Mouse (Mus musculus) E14TG2a.4 (cell line): Measurements from ENCODE around the gene Snapc5.
"Not testable (repeated sequence)": the region's sequence is repeated elsewhere in the genome, so short reads cannot be mapped to it uniquely, and the experiment has no call there.

ENCODE experiments used
- H3K27me3 ChIP-seq: 2 replicates; pipeline ENCODE4 v1.6.1; 2014; ENCODE audit warnings: low read length, control low read depth; ENCODE audit not compliant: insufficient read depth
- H3K36me3 ChIP-seq: 2 replicates; pipeline ENCODE4 v1.6.1; 2014; ENCODE audit warnings: low read length, control low read depth; ENCODE audit not compliant: insufficient read depth
- H3K4me1 ChIP-seq: replicated peaks from 2 replicates; pipeline ENCODE4 v1.6.1; 2014; ENCODE audit warnings: low read depth, low read length, control low read depth
- H3K4me3 ChIP-seq: replicated peaks from 2 replicates; pipeline ENCODE4 v1.5.1; 2014; ENCODE audit warnings: mild to moderate bottlenecking, low read length
- H3K9me3 ChIP-seq: 2 replicates; pipeline ENCODE4 v1.6.1; 2014; ENCODE audit warnings: low read length, control low read depth
- CTCF ChIP-seq: conservative IDR thresholded peaks from 2 replicates; pipeline ENCODE4 v1.5.1; 2014; ENCODE audit warnings: low read length
- NANOG ChIP-seq: IDR thresholded peaks from 2 replicates; pipeline ENCODE4 v1.6.1; 2014; ENCODE audit warnings: borderline replicate concordance, low read length, mixed read lengths
- POU5F1 ChIP-seq: IDR thresholded peaks from 2 replicates; pipeline ENCODE4 v1.6.1; 2014; ENCODE audit warnings: low read length, borderline replicate concordance

Snapc5 gene

GRCm38 (mm10) chr9:64172816-64173665 lies 6.0 kb upstream of the Snapc5 start, which contains the start of the genes Zwilch and Rpl4:
Zwilch (minus strand) TSS chr9:64173104.
Rpl4 (plus strand) TSS chr9:64173375.
- Histone ChIP-seq H3K36me3 (peaks cover 72% of the 10 kb centered on the region), H3K9me3 (no peaks in the 10 kb centered on the region), H3K4me1 (peaks cover 41% of the 10 kb centered on the region), H3K27me3 (no peaks in the 10 kb centered on the region), H3K4me3 (peak within 1 kb of the TSS; percentile 98)
- TF ChIP-seq NANOG (no peak), CTCF (no peak), POU5F1 (no peak)

GRCm38 (mm10) chr9:64173666-64174220 lies 5.3 kb upstream of the Snapc5 start:
- no peaks in the 10 kb centered on the region for H3K27me3 ChIP-seq
- TF ChIP-seq CTCF (no peak), POU5F1 (no peak), NANOG (no peak)
- peaks cover 72% of the 10 kb centered on the region for H3K36me3 ChIP-seq

DNA sequence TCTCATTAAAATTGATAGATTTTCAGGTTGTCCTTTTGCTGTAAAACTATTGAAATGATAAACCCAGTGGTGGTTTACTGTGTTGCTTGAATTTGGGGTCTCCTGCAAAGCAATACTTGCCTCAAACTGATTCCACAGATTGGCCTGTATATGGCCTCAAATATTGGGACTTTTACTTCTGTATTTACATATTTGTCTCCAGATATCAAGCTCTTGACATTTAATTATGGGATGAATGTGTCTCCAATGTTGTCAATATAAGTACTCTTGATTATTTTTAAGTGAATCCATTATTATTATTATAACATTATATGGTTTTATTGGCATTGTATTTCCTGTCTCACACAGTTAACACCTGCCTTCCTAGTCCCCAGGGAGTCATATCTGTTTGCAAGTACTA lies 4.7 kb upstream of the Snapc5 start:
- Histone ChIP-seq H3K27me3 (no peaks in the 10 kb centered on the region), H3K4me3 (peak overlapping the region; percentile 98), H3K9me3 (no peaks in the 10 kb centered on the region), H3K4me1 (peaks cover 43% of the 10 kb centered on the region), H3K36me3 (peaks cover 67% of the 10 kb centered on the region)
- TF ChIP-seq CTCF (no peak), POU5F1 (no peak)

More at GRCm38 (mm10) chr9:64173666-64174220, 5.3 kb upstream of the Snapc5 start:
- H3K4me1 ChIP-seq, result peaks cover 42% of the 10 kb centered on the region
- H3K9me3 ChIP-seq, result no peaks in the 10 kb centered on the region
- peak overlapping the region; percentile 98 for H3K4me3 ChIP-seq

DNA sequence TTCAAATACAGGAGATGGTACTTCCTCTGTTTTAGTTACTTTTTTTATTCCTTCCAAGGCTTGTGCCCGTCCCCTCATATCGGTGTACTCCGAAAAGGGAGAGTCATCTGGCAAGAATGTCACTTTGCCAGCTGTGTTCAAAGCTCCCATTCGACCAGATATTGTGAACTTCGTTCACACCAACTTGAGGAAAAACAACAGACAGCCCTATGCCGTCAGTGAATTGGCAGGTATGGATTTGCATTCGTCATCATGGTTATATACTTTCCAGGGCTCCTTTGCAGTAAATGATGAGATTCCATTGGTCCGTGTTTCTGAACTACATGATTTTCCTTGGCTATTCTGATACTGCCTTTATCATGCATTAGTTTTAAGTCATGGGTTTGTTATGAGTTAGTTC lies 4.3 kb upstream of the Snapc5 start:
- no peaks in the 10 kb centered on the region for H3K9me3 ChIP-seq
- TF ChIP-seq POU5F1, result no peak
- no peak for TF ChIP-seq CTCF
- no peak for TF ChIP-seq NANOG
- H3K4me1 ChIP-seq, result peaks cover 44% of the 10 kb centered on the region
- H3K4me3 ChIP-seq, result peak overlapping the region; percentile 98
- peaks cover 67% of the 10 kb centered on the region for H3K36me3 ChIP-seq
- no peaks in the 10 kb centered on the region for H3K27me3 ChIP-seq

- peaks cover 46% of the 10 kb centered on the region for H3K4me1 ChIP-seq
- H3K36me3 ChIP-seq, result peaks cover 69% of the 10 kb centered on the region
- peak overlapping the region; percentile 98 for H3K4me3 ChIP-seq
- no peaks in the 10 kb centered on the region for H3K27me3 ChIP-seq
- H3K9me3 ChIP-seq, result no peaks in the 10 kb centered on the region
- TF ChIP-seq NANOG (no peak), POU5F1 (no peak), CTCF (no peak)
Measured at GRCm38 (mm10) chr9:64175378-64175777, 3.7 kb upstream of the Snapc5 start.

DNA sequence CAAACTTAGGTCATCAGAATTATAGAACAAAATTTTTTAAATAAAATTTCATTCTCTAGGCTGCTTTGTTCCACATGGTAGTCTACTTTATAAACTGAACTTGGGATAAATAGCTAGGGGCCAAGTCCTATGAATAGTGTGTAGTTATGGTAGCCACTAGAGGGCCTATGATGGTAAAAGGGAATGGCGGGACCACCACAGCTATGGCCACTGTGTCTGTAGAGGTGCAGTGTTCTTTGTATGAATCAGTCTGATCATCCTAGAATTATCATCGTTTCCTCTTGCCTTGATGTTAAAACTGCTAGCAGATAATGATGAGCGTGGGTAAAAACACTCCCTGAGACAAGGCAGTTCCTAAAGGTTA lies 482 bp upstream of the Snapc5 start:
- Histone ChIP-seq H3K4me1 (peaks cover 41% of the 10 kb centered on the region), H3K4me3 (peak overlapping the region; percentile 80), H3K9me3 (no peaks in the 10 kb centered on the region), H3K27me3 (no peaks in the 10 kb centered on the region), H3K36me3 (peaks cover 89% of the 10 kb centered on the region)
- TF ChIP-seq NANOG (no peak), CTCF (peak; percentile 40; the same call in 1 of the 2 replicates)

DNA sequence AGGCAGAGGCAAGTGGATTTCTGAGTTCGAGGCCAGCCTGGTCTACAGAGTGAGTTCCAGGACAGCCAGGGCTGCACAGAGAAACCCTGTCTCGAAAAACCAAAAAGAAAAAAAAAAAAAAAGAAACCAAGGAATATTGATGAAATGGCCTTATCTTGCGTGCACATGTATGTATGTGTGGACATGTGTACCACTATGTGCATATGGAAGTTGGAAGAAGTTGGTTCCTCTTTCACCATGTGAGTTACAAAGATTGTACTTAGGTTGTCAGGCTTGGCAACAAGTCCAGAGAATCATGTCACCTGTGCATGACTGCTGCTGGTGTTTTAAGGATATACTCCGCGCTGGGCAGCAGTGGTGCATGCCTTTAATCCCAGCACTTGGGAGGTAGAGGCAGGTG lies 4.2 kb downstream of the Snapc5 start:
- Histone ChIP-seq H3K36me3 (peaks cover 89% of the 10 kb centered on the region), H3K4me1 (peaks cover 44% of the 10 kb centered on the region)
- H3K9me3 ChIP-seq, H3K4me3 ChIP-seq, H3K27me3 ChIP-seq: not testable (repeated sequence)

DNA sequence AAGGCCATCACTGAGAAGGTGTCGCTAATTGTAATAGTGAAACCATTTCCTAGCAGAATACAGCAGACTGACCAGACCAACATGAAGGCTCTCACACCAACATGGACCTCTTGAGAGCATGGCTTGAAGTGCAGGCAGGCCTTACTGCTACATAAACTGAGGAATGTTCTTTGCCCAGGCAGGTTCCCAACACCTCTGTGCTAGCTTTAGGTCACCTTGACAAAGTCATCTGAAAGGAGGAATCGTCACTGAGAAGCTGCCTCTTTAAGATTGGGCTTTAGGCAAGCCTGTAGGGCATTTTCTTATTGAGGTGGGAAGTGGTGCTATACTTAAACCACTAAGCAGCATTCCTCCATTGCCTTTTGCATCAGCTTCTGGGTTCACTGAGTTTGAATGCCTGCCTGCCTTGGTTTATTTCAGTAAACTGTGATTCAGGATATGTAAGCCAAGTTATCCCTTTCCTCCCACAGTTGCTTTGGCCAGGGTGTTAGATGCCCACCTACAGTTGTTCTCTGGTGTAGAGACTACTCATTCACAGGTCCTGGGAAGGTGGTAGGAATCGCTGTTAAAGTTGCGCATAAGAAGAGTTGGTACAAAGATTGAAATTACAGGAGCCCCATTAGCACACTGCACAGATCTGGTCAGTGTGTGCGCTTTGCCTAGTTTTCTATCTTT lies 5.2 kb downstream of the Snapc5 start:
- no peaks in the 10 kb centered on the region for H3K27me3 ChIP-seq
- H3K4me1 ChIP-seq, result peaks cover 52% of the 10 kb centered on the region
- H3K4me3 ChIP-seq, result no peak overlapping the region; the same call in 1 of the 2 replicates
- peaks cover 93% of the 10 kb centered on the region for H3K36me3 ChIP-seq
- no peaks in the 10 kb centered on the region for H3K9me3 ChIP-seq
- TF ChIP-seq NANOG (no peak), CTCF (no peak), POU5F1 (no peak)
